Mouse (Mus musculus): ENCODE results near the gene Gm3285.

Gene Gm3285

DNA sequence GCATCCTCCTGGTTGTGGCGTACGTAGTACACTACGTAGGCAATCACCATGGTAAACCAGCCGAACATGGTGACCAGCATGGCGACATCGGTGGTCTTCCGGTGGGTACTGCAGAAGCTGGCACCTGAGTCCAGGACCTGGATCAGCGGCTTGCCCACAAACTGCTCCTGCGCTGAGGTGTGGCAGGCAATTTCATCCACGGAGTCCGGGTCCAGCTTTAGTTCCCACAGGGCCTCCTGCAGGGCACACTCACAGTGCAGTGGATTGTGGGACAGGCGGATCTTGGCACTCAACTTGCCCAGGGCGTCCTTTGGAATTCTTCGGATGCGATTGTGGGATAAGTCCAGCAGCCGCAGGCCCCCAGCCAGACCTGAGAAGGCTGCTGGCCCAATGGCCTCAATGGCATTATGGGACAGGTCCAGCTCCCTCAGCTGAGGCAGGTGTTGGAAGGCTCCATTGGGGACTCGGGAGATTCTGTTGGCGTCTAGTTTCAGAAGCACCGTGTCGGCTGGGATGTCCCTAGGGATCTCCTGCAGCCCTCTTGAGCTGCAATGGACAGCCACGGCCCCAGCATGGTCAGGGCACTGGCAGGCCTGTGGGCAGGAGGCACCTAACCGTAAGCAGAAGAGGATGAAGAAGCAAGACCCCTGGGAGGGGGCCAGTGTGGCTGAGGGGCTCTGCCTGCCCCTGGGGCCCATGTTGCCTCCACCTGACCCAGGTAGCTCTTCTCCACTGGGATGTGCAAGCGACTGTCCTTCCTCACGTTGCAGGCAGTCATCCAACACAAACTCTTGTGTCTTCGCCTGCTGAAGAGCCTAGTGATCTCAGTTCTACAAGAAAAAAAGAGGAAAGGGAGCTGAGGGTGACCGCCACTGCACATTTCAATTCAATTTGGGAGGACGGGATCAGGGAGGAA is 39.4 kb downstream of the Gm3285 start:
- peak; percentile 22 for DNase-seq

DNA sequence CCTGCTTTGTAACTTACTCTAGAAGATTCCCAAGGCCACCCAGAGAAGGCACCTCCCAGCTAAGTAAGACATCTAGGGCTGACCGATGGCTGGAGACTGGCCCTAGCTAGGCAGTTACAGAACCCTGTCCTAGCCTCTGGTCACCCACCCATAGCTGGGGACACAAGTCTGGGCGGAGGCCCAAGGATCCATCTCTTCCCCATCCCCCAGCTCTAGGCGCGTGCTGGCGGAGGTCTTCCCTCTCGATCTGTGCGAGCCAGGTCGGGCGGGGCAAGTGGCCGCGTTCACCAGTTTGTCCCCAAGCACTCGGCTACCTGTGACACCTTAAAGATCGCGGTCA is 40.1 kb downstream of the Gm3285 start:
- DNase-seq = peak; percentile 49

DNA sequence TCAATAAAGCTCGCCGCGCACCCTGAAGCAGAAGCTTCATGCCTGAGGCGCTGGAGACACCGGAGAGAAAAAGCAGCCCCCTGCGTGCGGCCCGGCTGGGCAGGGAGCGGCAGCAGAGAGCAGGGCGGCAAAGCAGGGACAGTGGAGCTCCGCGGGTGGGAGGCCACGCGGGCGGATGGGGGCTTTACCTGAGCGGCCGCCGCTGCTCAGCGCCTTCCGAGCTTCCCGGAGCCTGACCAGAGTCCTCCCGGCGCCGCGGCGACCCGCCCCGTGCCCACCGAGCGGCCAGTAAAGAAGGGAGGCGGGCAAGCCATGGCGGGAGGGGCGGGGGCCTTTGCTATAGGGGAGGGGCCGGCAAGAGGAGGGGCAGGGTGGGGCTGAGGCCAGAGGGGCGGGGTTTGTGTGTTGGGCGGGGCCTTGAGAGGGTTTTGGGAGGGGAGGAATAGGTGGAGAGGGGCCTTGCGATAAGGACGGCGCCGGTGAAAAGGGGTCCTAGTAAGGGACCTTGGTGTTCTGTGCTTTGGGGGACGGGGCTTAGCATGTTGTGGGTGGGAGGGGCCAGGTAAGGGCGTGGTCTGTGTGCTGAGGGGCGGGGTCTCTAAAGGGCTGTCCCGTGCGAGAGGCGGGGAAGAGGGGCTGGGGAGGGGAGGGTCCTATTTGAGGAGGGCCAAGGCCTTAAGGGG is 40.6 kb downstream of the Gm3285 start, which contains the start of gene Lrrc3:
Gene Lrrc3 (minus strand): TSS at position 326 of the 683 bp plus-strand sequence.
- DNase-seq = peak; percentile 56

GRCm38 (mm10) chr10:77902894-77903715 is 41.3 kb downstream of the Gm3285 start:
- peak; percentile 25 for DNase-seq
